Mouse (Mus musculus) kidney, embryonic 14.5 days (tissue): ENCODE data around the gene Ccl27a. TPM values are rescaled to one million over a fixed set of nuclear protein-coding genes. Genes with fewer than 3 reads are reported as not detected.

Experiments
- polyA plus RNA-seq: library from polyadenylated mRNA; unstranded; fragments of >200 nt; fragmentation: Nextera tagmentation; extraction: Ambion mirVana; gene quantifications from 2 replicates; pipeline ENCODE4 v1.2.1, GENCODE M21; 2014

Ccl27a gene
- polyA plus RNA-seq, 1 experiment from 2014 or later, result 36.5 TPM

Other genes with a start within 250 kb of the Ccl27a start
- 2.2 and 2.7 TPM in 2 replicates for gene Fam219a, start 204.7 kb downstream of the Ccl27a start, polyA plus RNA-seq
- gene Dnaic1, start 204.5 kb downstream of the Ccl27a start, polyA plus RNA-seq, result 2.2 and 2.4 TPM in 2 replicates
- 23.2 and 23.5 TPM in 2 replicates for gene Enho, start 133.9 kb downstream of the Ccl27a start, polyA plus RNA-seq
- gene Cntfr, start 77.2 kb downstream of the Ccl27a start, polyA plus RNA-seq, result 16.6 and 31.5 TPM in 2 replicates
- gene Il11ra1, start 74.3 kb downstream of the Ccl27a start, polyA plus RNA-seq, result 122 and 125 TPM in 2 replicates
- gene Rpp25l, start 60.7 kb downstream of the Ccl27a start, polyA plus RNA-seq, result 86.2 and 91.3 TPM in 2 replicates
- 107 and 114 TPM in 2 replicates for gene Dctn3, start 51.1 kb downstream of the Ccl27a start, polyA plus RNA-seq
- 0.12 TPM in 1 of 2 replicates, not detected in the other for gene Arid3c, start 43.1 kb downstream of the Ccl27a start, polyA plus RNA-seq
- 35.0 and 42.1 TPM in 2 replicates for gene Galt, start 19.0 kb downstream of the Ccl27a start, polyA plus RNA-seq
- 80.8 and 92.2 TPM in 2 replicates for gene Sigmar1, start 18.1 kb downstream of the Ccl27a start, polyA plus RNA-seq
- not detected in 2 replicates for gene Gm21541, start 129.4 kb upstream of the Ccl27a start, polyA plus RNA-seq
- 1.3 and 1.8 TPM in 2 replicates for gene Gm20878, start 167.3 kb upstream of the Ccl27a start, polyA plus RNA-seq
- 0.24 TPM in 1 of 2 replicates, not detected in the other for gene Fam205a4, start 191.8 kb upstream of the Ccl27a start, polyA plus RNA-seq